Mouse (Mus musculus) embryonic facial prominence, embryonic 11.5 days (tissue): ENCODE measurements around the gene Lrrc26. TPM values are rescaled to one million over a fixed set of nuclear protein-coding genes. Genes with fewer than 3 reads are reported as not detected.

Experiments
- ATAC-seq: fragments of 200-750 bp; cut with Nextera tagmentation; replicated peaks from 2 replicates; pipeline ENCODE4 v1.8.0; 2017; ENCODE audit warnings: low read depth; ENCODE audit not compliant: insufficient number of reproducible peaks, low FRiP score, low TSS enrichment
- DNase-seq: peaks from one replicate; pipeline ENCODE4 v3.0.0-alpha.2; 2015; ENCODE audit warnings: low spot score
- H3K27ac ChIP-seq: fragments of 300-500 bp; sonication (generic); replicated peaks from 2 replicates; pipeline ENCODE4 v1.5.1; 2014; ENCODE audit warnings: mild to moderate bottlenecking, low read depth, low read length, control low read depth
- H3K27me3 ChIP-seq: fragments of 300-500 bp; sonication (generic); 2 replicates; pipeline ENCODE4 v1.6.1; 2014; ENCODE audit warnings: mild to moderate bottlenecking, low read length, moderate library complexity, mixed read lengths; ENCODE audit not compliant: control insufficient read depth, insufficient read depth
- H3K36me3 ChIP-seq: fragments of 300-500 bp; sonication (generic); replicated peaks from 2 replicates; pipeline ENCODE4 v1.6.1; 2014; ENCODE audit warnings: low read depth, mild to moderate bottlenecking, low read length, moderate library complexity, mixed read lengths; ENCODE audit not compliant: control insufficient read depth, insufficient read depth
- H3K4me1 ChIP-seq: fragments of 300-500 bp; sonication (generic); 2 replicates; pipeline ENCODE4 v1.6.1; 2014; ENCODE audit warnings: low read length, mixed read lengths; ENCODE audit not compliant: control insufficient read depth, insufficient read depth
- H3K4me2 ChIP-seq: fragments of 300-500 bp; sonication (generic); 2 replicates; pipeline ENCODE4 v1.6.1; 2014; ENCODE audit warnings: low read depth, mild to moderate bottlenecking, control low read depth, low read length, moderate library complexity
- H3K4me3 ChIP-seq: fragments of 300-500 bp; sonication (generic); 2 replicates; pipeline ENCODE4 v1.5.1; 2014; ENCODE audit warnings: low read depth, low read length, control low read depth
- H3K9ac ChIP-seq: fragments of 300-500 bp; sonication (generic); replicated peaks from 2 replicates; pipeline ENCODE4 v1.6.1; 2014; ENCODE audit warnings: mild to moderate bottlenecking, control low read depth, low read length
- H3K9me3 ChIP-seq: fragments of 300-500 bp; sonication (generic); replicated peaks from 2 replicates; pipeline ENCODE4 v1.6.1; 2016; ENCODE audit warnings: mild to moderate bottlenecking, low read length, inconsistent platforms, mixed read lengths; ENCODE audit not compliant: control insufficient read depth
- WGBS: fragments of 180-500 bp; shearing (Covaris S2); extraction: QIAGEN DNeasy Blood & Tissue Kit; methylation state at CpG from one replicate; pipeline ENCODE4 v1.1.7; 2014; 5-methylcytosine and 5-hydroxymethylcytosine counted together
- polyA plus RNA-seq: library from polyadenylated mRNA; unstranded; fragments of >200 nt; fragmentation: Nextera tagmentation; extraction: Ambion mirVana; gene quantifications from 2 replicates; pipeline ENCODE4 v1.2.1, GENCODE M21; 2014

Lrrc26 gene
- polyA plus RNA-seq, 1 experiment from 2014 or later = not detected

GRCm38 (mm10) chr2:25292054-25292544, 2.4 kb downstream of the Lrrc26 start:
- Histone ChIP-seq H3K27ac (no peak overlapping the region), H3K9ac (no peak overlapping the region), H3K4me1 (peaks cover 3% of the 10 kb centered on the region; the same call in 1 of the 2 replicates), H3K4me2 (peak overlapping the region; percentile 19; the same call in 1 of the 2 replicates), H3K36me3 (no peaks in the 10 kb centered on the region), H3K4me3 (0 out of 2 replicates have a peak overlapping the region, but pooled peaks have one; percentile 16), H3K27me3 (peaks cover 55% of the 10 kb centered on the region), H3K9me3 (no peaks in the 10 kb centered on the region)
- no peak for ATAC-seq
- no peak for DNase-seq
- WGBS = 4% methylated on average over 43 of the region's 43 CpGs

GRCm38 (mm10) chr2:25292856-25293255, 3.1 kb downstream of the Lrrc26 start:
- H3K9me3 ChIP-seq = no peaks in the 10 kb centered on the region
- WGBS = 0% methylated on average over 1 of the region's 1 CpGs
- no peak for ATAC-seq

GRCm38 (mm10) chr2:25293706-25294105, 4.0 kb downstream of the Lrrc26 start:
- H3K27ac ChIP-seq = no peak overlapping the region

More at GRCm38 (mm10) chr2:25292856-25293255, 3.1 kb downstream of the Lrrc26 start:
- peaks cover 3% of the 10 kb centered on the region; the same call in 1 of the 2 replicates for H3K4me1 ChIP-seq
- H3K27ac ChIP-seq = no peak overlapping the region
- peaks cover 55% of the 10 kb centered on the region for H3K27me3 ChIP-seq
- H3K4me3 ChIP-seq = no peak overlapping the region
- no peak overlapping the region for H3K9ac ChIP-seq
- DNase-seq = peak; percentile 87
- no peaks in the 10 kb centered on the region for H3K36me3 ChIP-seq
- no peak overlapping the region for H3K4me2 ChIP-seq

GRCm38 (mm10) chr2:25297093-25297492, 7.4 kb downstream of the Lrrc26 start:
- Histone ChIP-seq H3K4me1 (peaks cover under 1% of the 10 kb centered on the region; the same call in 1 of the 2 replicates), H3K27ac (no peak overlapping the region), H3K4me2 (no peak overlapping the region), H3K9me3 (no peaks in the 10 kb centered on the region), H3K36me3 (no peaks in the 10 kb centered on the region), H3K9ac (no peak overlapping the region), H3K27me3 (peaks cover 13% of the 10 kb centered on the region), H3K4me3 (no peak overlapping the region)
- WGBS = 77% methylated on average over 8 of the region's 8 CpGs
- ATAC-seq = no peak
- DNase-seq = no peak

More at GRCm38 (mm10) chr2:25293706-25294105, 4.0 kb downstream of the Lrrc26 start:
- Histone ChIP-seq H3K4me2 (no peak overlapping the region), H3K4me3 (no peak overlapping the region), H3K4me1 (peaks cover 3% of the 10 kb centered on the region; the same call in 1 of the 2 replicates), H3K9ac (no peak overlapping the region), H3K9me3 (no peaks in the 10 kb centered on the region), H3K36me3 (no peaks in the 10 kb centered on the region), H3K27me3 (peaks cover 47% of the 10 kb centered on the region)
- DNase-seq (no peak), ATAC-seq (no peak)
- 74% methylated on average over 9 of the region's 9 CpGs for WGBS

GRCm38 (mm10) chr2:25298046-25298445, 8.3 kb downstream of the Lrrc26 start:
- 79% methylated on average over 10 of the region's 10 CpGs for WGBS
- H3K9me3 ChIP-seq = no peaks in the 10 kb centered on the region
- no peaks in the 10 kb centered on the region for H3K4me1 ChIP-seq
- DNase-seq (no peak), ATAC-seq (no peak)
- H3K4me3 ChIP-seq = no peak overlapping the region
- peaks cover 4% of the 10 kb centered on the region; the same call in 1 of the 2 replicates for H3K27me3 ChIP-seq
- no peaks in the 10 kb centered on the region for H3K36me3 ChIP-seq
- no peak overlapping the region for H3K4me2 ChIP-seq
- no peak overlapping the region for H3K27ac ChIP-seq
- H3K9ac ChIP-seq = no peak overlapping the region

- Histone ChIP-seq H3K9ac (no peak overlapping the region), H3K4me3 (no peak overlapping the region), H3K4me1 (no peaks in the 10 kb centered on the region), H3K9me3 (no peaks in the 10 kb centered on the region), H3K27ac (no peak overlapping the region), H3K36me3 (no peaks in the 10 kb centered on the region), H3K4me2 (no peak overlapping the region), H3K27me3 (peaks cover 15% of the 10 kb centered on the region)
- DNase-seq (no peak), ATAC-seq (no peak)
- 62% methylated on average over 3 of the region's 3 CpGs for WGBS
These were observed 13.7 kb downstream of the Lrrc26 start for GRCm38 (mm10) chr2:25303452-25303851.

- H3K4me1 ChIP-seq = no peaks in the 10 kb centered on the region
- 76% methylated on average over 7 of the region's 7 CpGs for WGBS
- ATAC-seq = no peak
- peak overlapping the region; percentile 68; the same call in 1 of the 2 replicates for H3K4me2 ChIP-seq
- H3K27ac ChIP-seq = no peak overlapping the region
- H3K36me3 ChIP-seq = no peaks in the 10 kb centered on the region
- H3K27me3 ChIP-seq = peaks cover 15% of the 10 kb centered on the region
- no peak overlapping the region for H3K9ac ChIP-seq
- H3K9me3 ChIP-seq = no peaks in the 10 kb centered on the region
- DNase-seq = no peak
- no peak overlapping the region for H3K4me3 ChIP-seq
These were observed 14.4 kb downstream of the Lrrc26 start for GRCm38 (mm10) chr2:25303931-25304656.
